Mouse (Mus musculus) CD4-positive, CD25-positive, alpha-beta regulatory T cell, adult 4 months (primary cell): ENCODE results near the gene Acsl3. TPM values are rescaled to one million over a fixed set of nuclear protein-coding genes. Genes with fewer than 3 reads are reported as not detected.

Experiments used
- ATAC-seq: one replicate; pipeline ENCODE4 v1.8.0; 2017
- polyA plus RNA-seq, 2 experiments: library from polyadenylated mRNA; unstranded; fragments of 100-300 nt; shearing (Covaris generic); gene quantifications; one replicate each; pipeline ENCODE4 v1.2.1; 2017

The Acsl3 gene
- polyA plus RNA-seq, 2 experiments from 2014 or later = 3.8 to 4.7 TPM

DNA sequence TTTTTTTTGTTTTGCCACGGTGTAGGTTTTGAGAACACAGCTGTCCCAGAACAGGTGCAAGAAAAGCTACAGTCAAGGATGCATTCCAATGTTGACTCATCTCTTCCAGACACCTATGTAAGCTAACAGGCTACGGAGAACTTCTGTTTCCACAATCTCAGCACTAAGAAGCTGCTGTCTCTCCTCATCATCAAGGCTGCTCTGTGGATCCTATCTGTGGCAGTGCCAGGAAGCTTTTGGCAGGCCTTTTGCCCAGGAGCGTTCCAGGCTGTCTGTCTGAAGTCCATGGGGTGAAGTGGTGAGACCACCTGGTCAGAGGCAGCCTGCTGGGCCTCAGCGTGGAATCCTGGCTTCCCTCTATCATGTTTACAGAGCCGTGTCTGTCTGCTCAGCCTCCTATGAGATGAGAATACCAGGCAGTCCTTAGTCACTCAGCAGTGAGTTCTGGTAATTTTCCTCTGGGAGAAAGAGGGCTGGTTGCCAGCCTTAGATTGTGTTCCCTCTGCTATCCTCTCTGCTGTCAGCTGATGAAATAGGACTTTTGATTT lies 87.7 kb downstream of the Acsl3 start:
- no peak for ATAC-seq

Other genes with a start within 250 kb of the Acsl3 start
- 10 to 100 TPM; 64.1 to 76.8 TPM for gene Farsb, start 168.9 kb upstream of the Acsl3 start, polyA plus RNA-seq
- not detected for gene Mogat1, start 146.8 kb upstream of the Acsl3 start, polyA plus RNA-seq
- gene BC035947, start 145.7 kb upstream of the Acsl3 start, polyA plus RNA-seq = under 1 TPM in 1 of 2 experiments, not detected in 1; 0.11 TPM
- under 1 TPM; 0.65 to 0.87 TPM for gene Utp14b, start 213 bp downstream of the Acsl3 start, polyA plus RNA-seq
- gene Kcne4, start 158.9 kb downstream of the Acsl3 start, polyA plus RNA-seq = not detected